Mouse (Mus musculus) layer of hippocampus, adult 18-20 months (tissue): ENCODE measurements around the gene Il31ra. TPM values are rescaled to one million over a fixed set of nuclear protein-coding genes. Genes with fewer than 3 reads are reported as not detected.
"Not testable (repeated sequence)": the region's sequence is repeated elsewhere in the genome, so short reads cannot be mapped to it uniquely, and the experiment has no call there.

ENCODE experiments used
- DNase-seq, 2 experiments: peaks; one replicate each; pipeline ENCODE4 v3.0.0; 2022; ENCODE audit warnings: low spot score in 2 of 2
- long read RNA-seq: library from polyadenylated mRNA; stranded (forward); transcript quantifications from one replicate; pipeline ENCODE4 v2.0.0, GENCODE M21; 2021
- total RNA-seq, 2 experiments: library from RNA; stranded (reverse); gene quantifications; 2 replicates each; pipeline ENCODE4 v1.2.3; 2021

Gene Il31ra
- under 1 TPM in 1 of 2 experiments, not detected in 1; 0.38 TPM for total RNA-seq
- long read RNA-seq, partial matches to known transcripts: 0 of 1 reads
- long read RNA-seq, other reads (novel, unspliced or antisense): 1 of 1 reads

GRCm38 (mm10) chr13:112594260-112594659, at the start of gene Il31ra:
TSS of gene Il31ra (minus strand) at chr13:112594360.
- DNase-seq: not testable (repeated sequence)

GRCm38 (mm10) chr13:112642897-112643296, 48.7 kb upstream of the Il31ra start:
- DNase-seq: no peak

- no peak for DNase-seq
These were observed 45.0 kb upstream of the Il31ra start for GRCm38 (mm10) chr13:112639111-112639510.

GRCm38 (mm10) chr13:112636498-112636897, 42.3 kb upstream of the Il31ra start:
- no peak for DNase-seq

- no peak for DNase-seq
These were observed 41.1 kb upstream of the Il31ra start for GRCm38 (mm10) chr13:112635174-112635837.

- DNase-seq: no peak
These were observed 31.4 kb upstream of the Il31ra start for GRCm38 (mm10) chr13:112625566-112625965.

DNA sequence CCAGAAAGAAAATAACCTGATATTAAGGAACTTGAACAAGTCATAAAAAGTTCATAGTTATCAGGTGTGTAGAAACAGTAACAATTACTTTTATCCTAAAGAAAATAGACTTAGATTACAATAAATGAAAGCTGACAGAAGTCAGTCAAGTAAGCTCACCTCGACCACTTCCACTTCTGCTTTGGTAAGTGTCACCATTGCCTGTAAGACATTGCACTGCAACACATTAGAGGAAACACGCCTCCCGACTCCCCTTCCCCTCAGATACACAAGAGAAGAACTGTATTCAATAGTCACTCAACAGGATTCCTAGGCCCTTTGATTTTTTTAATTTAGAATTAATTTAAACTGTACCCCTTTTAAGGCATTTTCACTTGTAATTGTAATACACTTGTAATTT, 30.5 kb upstream of the Il31ra start:
- no peak for DNase-seq

- no peak for DNase-seq
These were observed 29.5 kb upstream of the Il31ra start for GRCm38 (mm10) chr13:112623656-112624055.

GRCm38 (mm10) chr13:112621592-112621991, 27.4 kb upstream of the Il31ra start:
- no peak for DNase-seq

DNA sequence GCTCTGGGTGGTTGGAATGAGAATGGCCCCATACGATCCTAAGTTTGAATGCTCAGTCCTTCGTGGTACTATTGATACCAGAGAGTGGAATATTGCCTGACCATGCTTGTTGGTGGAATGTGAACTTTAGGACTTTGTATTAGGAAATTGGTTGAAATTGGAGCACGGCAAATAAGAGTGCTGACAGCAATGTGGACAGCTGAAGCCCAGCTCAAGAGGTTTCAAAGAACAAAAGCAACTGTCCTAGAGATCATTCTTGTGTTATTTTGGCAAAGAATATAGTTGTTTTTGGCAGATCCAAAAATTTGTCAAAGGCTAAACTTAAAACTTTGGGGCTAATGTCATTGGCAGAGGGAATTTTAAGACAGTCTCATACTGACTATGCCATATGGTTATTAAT, 14.4 kb upstream of the Il31ra start:
- DNase-seq: no peak

DNA sequence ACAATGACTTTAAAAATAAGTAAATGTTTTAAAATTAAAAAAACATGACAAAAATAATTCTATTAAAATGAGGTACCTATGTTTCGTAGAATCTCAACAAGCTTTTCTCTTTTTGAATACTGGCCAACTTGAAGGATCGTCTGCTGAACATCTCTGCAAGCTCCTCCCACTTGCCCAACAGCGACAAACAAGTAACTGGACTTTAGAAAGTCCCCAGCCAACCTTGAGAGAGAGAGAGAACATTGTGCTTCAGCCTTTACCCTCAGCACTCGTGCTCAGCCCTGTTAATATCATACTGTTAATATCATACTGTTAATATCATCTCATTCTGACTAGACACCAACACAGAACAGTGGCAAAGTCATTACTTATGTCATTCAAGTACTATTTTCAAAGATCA, 10.3 kb upstream of the Il31ra start:
- no peak for DNase-seq

DNA sequence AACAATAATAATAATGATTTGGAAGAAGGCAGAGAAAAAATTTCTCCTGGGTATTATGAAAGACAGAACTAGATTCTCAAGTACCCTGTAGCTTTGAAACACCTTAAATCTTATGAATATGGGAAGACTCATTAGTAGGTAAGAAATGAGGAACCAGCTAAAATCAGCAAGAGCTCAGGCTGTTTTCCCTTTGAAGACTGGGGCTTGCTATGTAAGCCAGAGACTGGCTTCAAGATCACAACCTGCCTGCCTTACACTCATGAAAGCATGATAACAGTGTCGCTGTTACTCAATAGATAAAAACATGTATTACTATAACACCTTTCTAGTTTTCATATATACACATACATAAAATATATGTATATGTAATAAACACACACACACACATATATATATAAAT, 9.7 kb upstream of the Il31ra start:
- DNase-seq: no peak

- no peak for DNase-seq
These were observed 8.4 kb upstream of the Il31ra start for GRCm38 (mm10) chr13:112602607-112603006.

GRCm38 (mm10) chr13:112590254-112590653, 3.9 kb downstream of the Il31ra start:
- no peak for DNase-seq

DNA sequence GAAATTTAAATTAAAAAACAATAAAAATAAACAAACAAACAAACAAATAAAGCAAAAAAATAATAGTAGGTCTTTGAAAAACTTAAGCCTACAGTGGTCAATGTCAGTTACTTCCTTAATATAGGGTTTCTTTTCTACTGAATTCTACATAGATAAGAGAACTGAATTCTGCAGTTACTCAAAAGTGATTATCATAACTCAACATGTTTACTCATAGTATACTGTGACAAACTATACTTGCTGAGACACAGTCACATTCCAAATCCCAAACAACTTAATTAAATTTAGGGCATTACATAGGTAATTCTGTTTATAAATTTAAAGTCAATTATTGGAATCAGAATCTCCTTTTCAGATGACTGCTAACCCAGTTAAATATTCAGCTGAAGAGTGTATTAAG, 4.5 kb downstream of the Il31ra start:
- DNase-seq: no peak

DNA sequence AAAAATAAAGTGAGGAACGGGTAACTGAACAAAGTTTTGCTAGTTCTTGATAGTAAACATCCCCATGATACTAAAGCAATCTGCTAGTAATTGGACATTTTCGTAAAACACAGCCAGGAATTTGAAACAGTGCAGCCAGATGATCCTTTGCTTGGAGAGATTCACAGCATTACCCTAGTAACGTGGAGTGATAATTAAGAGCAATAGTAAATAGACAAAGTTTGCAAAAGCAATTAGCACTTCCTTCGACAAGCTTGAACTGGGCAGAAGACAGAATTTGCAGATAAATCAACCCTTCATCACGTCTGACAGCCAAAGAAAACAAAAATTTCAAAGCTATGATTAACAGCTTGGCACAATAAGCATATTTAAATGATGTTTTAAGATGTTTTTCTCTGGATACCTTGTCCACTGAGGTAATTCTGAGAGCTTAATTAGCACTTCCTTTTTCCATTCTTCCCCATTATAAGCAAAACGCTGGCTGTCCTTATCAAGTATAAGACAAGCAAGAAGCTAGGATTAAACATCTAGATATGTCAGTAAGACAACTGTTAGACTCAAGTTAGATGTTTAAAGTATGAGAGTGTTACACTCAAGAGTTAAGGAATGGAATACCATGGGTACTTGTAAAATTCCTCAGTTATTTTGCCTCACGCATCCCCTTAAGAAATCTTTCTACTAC, 9.5 kb downstream of the Il31ra start:
- no peak for DNase-seq

- DNase-seq: no peak
These were observed 11.9 kb downstream of the Il31ra start for GRCm38 (mm10) chr13:112582291-112582690.

DNA sequence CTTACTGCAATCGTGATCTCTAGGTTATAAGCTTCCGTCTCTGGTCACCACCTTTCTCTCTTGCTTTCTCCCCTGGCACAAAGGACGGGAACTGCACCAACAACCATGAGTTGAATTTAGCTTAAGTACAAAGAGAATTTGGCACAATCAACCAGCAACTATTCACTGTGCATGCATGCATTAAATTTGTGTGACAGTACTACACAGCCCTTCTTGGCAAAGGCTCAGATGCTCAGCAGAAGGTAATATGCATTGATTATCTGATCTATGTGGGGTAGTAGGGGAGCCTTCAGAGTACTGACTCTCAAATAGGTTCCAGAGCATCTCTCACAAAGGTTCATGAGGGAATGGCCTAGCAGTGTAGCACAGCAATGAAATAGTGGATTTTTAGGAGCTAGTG, 12.4 kb downstream of the Il31ra start:
- DNase-seq: peak in 1 of 2 experiments; percentile 5

GRCm38 (mm10) chr13:112580590-112581320, 13.4 kb downstream of the Il31ra start:
- no peak for DNase-seq

GRCm38 (mm10) chr13:112578041-112578440, 16.1 kb downstream of the Il31ra start:
- DNase-seq: peak; percentile 100

GRCm38 (mm10) chr13:112573800-112574199, 20.4 kb downstream of the Il31ra start:
- DNase-seq: no peak

DNA sequence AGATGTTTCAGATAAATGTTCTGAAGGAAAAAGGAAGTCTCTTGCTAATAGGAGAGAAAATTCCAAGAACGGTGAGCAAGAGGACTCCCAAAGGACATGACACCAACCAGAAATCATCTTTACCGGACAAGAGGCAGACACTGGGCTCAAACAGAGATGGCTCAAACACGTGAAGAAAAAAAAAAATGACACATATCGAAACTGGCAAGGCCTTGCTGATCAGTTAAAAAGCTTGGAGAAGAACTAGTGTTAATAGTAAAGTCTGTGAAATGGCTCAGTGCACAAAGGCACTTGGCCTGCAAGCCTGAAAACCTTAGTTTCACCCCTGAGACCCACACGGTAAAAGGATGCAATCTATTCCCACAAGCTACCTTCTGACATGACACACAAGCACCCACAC, 23.4 kb downstream of the Il31ra start:
- no peak for DNase-seq
